Mouse (Mus musculus) liver, embryonic 18 days (tissue): ENCODE results near the gene Mb21d2. TPM values are rescaled to one million over a fixed set of nuclear protein-coding genes. Genes with fewer than 3 reads are reported as not detected.

Experiments
- polyA plus RNA-seq: library from polyadenylated mRNA; depleted of rRNA; stranded (reverse); fragments of >200 nt; gene quantifications from 2 replicates; pipeline ENCODE4 v1.2.3, GENCODE M21; 2012; rRNA removed

Gene Mb21d2
- 2.7 and 3.1 TPM in 2 replicates for polyA plus RNA-seq

DNA sequence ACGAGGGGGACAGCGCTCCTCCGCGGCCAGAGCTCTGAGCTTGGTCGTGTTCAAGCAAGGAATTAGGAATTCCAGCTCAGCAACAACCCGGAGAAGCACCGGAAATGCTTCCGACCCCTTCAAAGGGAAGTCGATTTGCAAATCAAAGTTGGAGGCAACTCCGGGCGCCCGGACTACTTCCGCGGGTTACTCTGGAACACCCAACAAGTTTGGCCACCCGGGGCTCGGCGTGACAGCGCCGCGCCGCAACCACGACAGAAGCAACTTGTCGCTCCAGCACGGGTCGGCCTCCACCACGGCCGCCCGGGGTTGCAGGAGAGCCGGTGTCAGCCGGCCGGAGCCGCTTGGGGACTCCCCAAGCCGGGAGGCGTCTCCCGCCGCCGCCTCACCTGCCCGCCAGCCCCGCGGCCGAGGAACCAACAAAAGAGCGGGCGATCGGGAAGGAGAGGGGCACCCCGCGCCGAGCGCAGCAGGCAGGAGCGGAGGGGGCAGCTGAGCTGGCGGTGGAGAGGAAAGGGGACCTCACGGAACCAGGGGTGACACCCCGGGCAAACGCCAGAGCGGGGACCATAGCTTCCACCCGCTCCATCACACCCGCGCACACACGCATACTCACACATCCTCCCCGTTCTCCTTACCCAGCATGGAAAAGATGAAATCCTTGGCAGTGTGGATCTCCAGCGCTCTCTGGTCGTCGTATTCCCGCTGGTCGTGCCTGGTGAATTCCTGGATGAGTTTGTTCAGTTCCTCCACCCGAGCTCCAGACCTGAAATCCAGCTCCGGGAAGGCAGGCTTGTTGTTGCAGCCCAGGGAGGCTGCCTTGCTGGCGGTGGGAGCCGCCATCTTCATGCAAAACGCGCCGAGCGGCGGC, at the start of gene Mb21d2:
Gene Mb21d2, minus strand, starts transcription at position 859 of the 871 bp plus-strand sequence.

Other genes starting within 250 kb of the Mb21d2 start
- 0.08 and 0.11 TPM in 2 replicates for gene Fgf12, start 176.6 kb downstream of the Mb21d2 start, polyA plus RNA-seq